Mouse (Mus musculus) forebrain, embryonic 13.5 days (tissue): ENCODE measurements around the gene Rnf32. TPM values are rescaled to one million over a fixed set of nuclear protein-coding genes. Genes with fewer than 3 reads are reported as not detected.

ENCODE experiments used
- ATAC-seq: fragments of 200-750 bp; cut with Nextera tagmentation; 2 replicates; pipeline ENCODE4 v1.8.0; 2017
- H3K27ac ChIP-seq: fragments of 300-500 bp; sonication (generic); 2 replicates; pipeline ENCODE4 v1.5.1; 2015; ENCODE audit warnings: inconsistent platforms, mild to moderate bottlenecking, moderate library complexity
- H3K27me3 ChIP-seq: fragments of 300-500 bp; sonication (generic); 2 replicates; pipeline ENCODE4 v1.6.1; 2015; ENCODE audit warnings: mild to moderate bottlenecking, inconsistent platforms
- H3K36me3 ChIP-seq: fragments of 300-500 bp; sonication (generic); 2 replicates; pipeline ENCODE4 v1.6.1; 2015; ENCODE audit warnings: mild to moderate bottlenecking, inconsistent platforms; ENCODE audit not compliant: poor library complexity, severe bottlenecking
- H3K4me1 ChIP-seq: fragments of 300-500 bp; sonication (generic); 2 replicates; pipeline ENCODE4 v1.6.1; 2015; ENCODE audit warnings: inconsistent platforms
- H3K4me2 ChIP-seq: fragments of 300-500 bp; sonication (generic); 2 replicates; pipeline ENCODE4 v1.6.1; 2015; ENCODE audit warnings: inconsistent platforms, mild to moderate bottlenecking, moderate library complexity
- H3K4me3 ChIP-seq: fragments of 300-500 bp; sonication (generic); 2 replicates; pipeline ENCODE4 v1.5.1; 2015; ENCODE audit warnings: mild to moderate bottlenecking, inconsistent platforms
- H3K9ac ChIP-seq: fragments of 300-500 bp; sonication (generic); 2 replicates; pipeline ENCODE4 v1.6.1; 2015; ENCODE audit warnings: mild to moderate bottlenecking, inconsistent platforms
- H3K9me3 ChIP-seq: fragments of 300-500 bp; sonication (generic); replicated peaks from 2 replicates; pipeline ENCODE4 v1.6.1; 2016; ENCODE audit warnings: inconsistent platforms
- WGBS: fragments of 180-500 bp; shearing (Covaris S2); methylation state at CpG from one replicate; pipeline ENCODE4 v1.1.7; 2015; 5-methylcytosine and 5-hydroxymethylcytosine counted together
- polyA plus RNA-seq: library from polyadenylated mRNA; unstranded; fragments of >200 nt; fragmentation: Nextera tagmentation; extraction: Ambion mirVana; gene quantifications from 2 replicates; pipeline ENCODE4 v1.2.1, GENCODE M21; 2015

Rnf32 gene
- polyA plus RNA-seq, 1 experiment from 2014 or later, result 11.8 TPM

DNA sequence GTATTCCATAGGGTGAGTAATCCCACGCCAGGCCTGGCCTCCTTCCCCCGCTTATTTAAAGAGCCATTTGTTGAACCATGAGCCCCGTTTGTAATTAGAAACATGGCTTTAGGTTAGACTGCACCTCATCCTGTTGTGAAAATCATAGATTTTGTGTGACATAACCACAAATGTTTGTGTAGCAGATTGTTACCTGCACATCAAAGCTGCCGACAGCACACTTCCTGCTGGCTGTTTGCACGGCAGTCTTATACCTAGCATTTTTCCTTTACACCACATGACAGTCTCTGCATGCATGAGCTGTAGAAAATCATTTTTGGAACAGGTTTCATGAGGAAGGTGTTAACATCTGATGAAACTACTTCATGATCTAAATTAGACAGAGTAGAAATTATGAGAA is 9.9 kb downstream of the Rnf32 start:
- no peak for ATAC-seq
- 84% methylated on average over 5 of the region's 5 CpGs for WGBS
- H3K4me3 ChIP-seq, result no peak overlapping the region

DNA sequence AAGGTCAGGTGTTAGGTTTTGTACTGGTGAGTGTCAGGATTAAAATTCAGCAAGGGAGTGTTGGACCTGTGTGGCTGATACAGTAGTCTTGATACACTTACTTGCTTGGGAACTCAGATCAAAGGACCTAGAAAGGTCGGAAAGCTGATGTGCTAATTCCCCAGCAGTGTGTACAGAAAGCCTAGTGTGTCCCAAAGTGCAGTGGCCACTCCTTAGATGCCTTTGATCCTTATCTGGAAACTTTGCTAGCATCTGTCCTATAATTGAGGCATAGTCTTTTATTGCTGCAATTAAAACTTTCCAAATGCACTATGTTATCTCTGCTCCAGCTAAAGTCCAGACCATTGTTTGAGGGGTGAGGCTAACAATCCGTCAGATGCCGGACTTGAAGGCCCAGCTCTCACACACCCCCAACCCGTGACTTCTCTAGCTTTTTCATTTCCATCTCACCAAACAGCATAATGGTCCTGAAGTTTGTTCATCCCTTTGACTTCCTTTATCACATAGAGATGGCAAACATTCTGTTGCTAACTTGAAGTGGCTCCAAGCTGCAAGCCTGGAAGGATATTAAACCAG is 16.3 kb downstream of the Rnf32 start:
- H3K4me3 ChIP-seq, result no peak overlapping the region

More for the DNA sequence above, 9.9 kb downstream of the Rnf32 start:
- Histone ChIP-seq H3K4me1 (no peaks in the 10 kb centered on the region), H3K4me2 (no peak overlapping the region), H3K9me3 (no peaks in the 10 kb centered on the region), H3K36me3 (peaks cover 4% of the 10 kb centered on the region; the same call in 1 of the 2 replicates), H3K27me3 (no peaks in the 10 kb centered on the region), H3K9ac (no peak overlapping the region), H3K27ac (no peak overlapping the region)

DNA sequence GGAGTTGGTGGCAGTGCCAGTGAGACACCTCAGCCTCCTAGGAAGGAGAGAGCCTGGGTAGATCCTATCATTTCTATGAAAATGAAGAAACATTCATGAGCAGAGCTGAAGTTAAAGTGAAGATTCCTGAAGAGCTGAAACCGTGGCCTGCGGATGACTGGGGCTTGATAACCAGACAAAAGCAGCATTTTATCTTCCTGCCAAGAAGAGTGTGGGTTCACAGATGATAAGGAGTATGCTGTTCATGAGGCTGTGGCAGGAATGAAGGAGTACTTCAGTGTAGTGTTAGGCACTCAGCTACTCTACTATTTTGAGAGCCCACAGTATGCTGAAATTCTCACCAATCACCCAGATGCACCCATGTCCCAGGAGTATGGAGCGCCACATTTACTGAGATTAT is 22.2 kb downstream of the Rnf32 start:
- Histone ChIP-seq H3K27ac (no peak overlapping the region), H3K9me3 (no peaks in the 10 kb centered on the region), H3K4me2 (no peak overlapping the region), H3K4me3 (no peak overlapping the region), H3K36me3 (no peaks in the 10 kb centered on the region), H3K27me3 (no peaks in the 10 kb centered on the region), H3K4me1 (no peaks in the 10 kb centered on the region), H3K9ac (no peak overlapping the region)
- no peak for ATAC-seq
- WGBS, result 94% methylated on average over 3 of the region's 3 CpGs

More for the DNA sequence above, 16.3 kb downstream of the Rnf32 start:
- Histone ChIP-seq H3K4me2 (no peak overlapping the region), H3K27me3 (no peaks in the 10 kb centered on the region), H3K36me3 (no peaks in the 10 kb centered on the region), H3K27ac (no peak overlapping the region), H3K9me3 (no peaks in the 10 kb centered on the region), H3K9ac (no peak overlapping the region), H3K4me1 (no peaks in the 10 kb centered on the region)
- no peak for ATAC-seq
- WGBS, result 74% methylated on average over 4 of the region's 4 CpGs

DNA sequence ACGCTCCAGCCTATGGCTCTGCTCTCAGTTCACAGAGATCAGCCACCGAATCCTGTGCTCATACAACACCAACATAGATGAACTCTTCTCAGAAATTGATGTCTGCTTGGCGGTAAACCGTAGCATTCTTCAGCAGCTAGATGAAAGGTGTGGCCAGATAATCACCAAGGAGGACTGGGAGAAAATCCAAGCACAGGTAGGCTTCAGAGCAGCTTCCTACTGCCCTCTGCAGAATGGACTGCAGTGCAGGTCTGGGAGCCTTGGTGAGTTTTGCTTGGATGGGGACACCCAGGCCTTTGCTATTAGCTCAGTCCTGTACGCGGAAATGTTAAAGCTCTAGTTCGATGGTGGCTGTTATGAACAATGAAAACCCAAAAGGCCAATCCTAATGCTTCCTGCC is 28.3 kb downstream of the Rnf32 start:
- Histone ChIP-seq H3K9ac (no peak overlapping the region), H3K4me1 (no peaks in the 10 kb centered on the region), H3K4me3 (no peak overlapping the region), H3K27ac (no peak overlapping the region), H3K9me3 (no peaks in the 10 kb centered on the region), H3K27me3 (no peaks in the 10 kb centered on the region), H3K4me2 (no peak overlapping the region), H3K36me3 (no peaks in the 10 kb centered on the region; the same call in 1 of the 2 replicates)
- no peak for ATAC-seq
- WGBS, result 91% methylated on average over 7 of the region's 7 CpGs

DNA sequence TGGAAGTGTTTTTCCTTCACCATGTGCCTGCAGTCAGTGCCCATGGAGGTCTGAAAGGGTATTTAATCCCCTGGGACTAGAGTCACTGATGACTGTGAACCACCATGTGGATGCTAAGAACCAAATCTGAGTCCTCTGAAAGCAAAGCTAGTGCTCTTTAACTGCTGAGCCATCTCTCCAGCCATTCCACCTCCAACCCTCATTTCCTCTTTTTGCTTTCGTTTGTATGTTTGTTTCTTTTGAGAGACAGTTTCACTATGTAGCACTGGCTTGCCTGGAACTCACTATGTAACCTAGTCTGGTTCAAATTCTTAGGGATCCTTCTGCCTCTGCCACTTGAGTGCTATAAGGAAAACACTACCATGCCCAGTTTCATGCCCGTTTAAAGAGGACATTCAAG is 34.7 kb downstream of the Rnf32 start:
- H3K27me3 ChIP-seq, result no peaks in the 10 kb centered on the region
- H3K36me3 ChIP-seq, result peaks cover 9% of the 10 kb centered on the region; the same call in 1 of the 2 replicates
- no peak overlapping the region for H3K27ac ChIP-seq
- WGBS, result 85% methylated on average over 2 of the region's 2 CpGs
- no peak for ATAC-seq
- H3K4me1 ChIP-seq, result no peaks in the 10 kb centered on the region
- no peaks in the 10 kb centered on the region for H3K9me3 ChIP-seq
- no peak overlapping the region for H3K4me2 ChIP-seq
- no peak overlapping the region for H3K9ac ChIP-seq
- no peak overlapping the region for H3K4me3 ChIP-seq

DNA sequence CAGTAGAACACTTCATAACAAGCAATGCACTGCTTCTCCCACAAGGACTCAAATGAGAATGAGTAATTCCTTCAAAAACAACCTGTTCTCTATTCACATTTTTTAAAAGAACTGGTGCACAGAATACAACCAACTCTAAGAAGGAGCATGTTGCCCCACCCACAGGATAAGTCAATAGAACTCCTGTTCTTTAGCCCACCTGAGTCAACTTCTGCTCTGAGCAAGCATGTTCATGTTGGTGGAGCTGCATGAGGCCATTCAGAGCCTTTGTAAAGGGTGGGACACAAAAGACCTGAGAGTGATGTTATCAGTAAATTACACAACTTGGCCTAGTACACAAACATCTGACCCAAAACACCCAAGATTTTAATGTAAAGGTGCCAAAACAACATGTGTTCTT is 42.6 kb downstream of the Rnf32 start:
- H3K4me3 ChIP-seq, result no peak overlapping the region
- H3K36me3 ChIP-seq, result no peaks in the 10 kb centered on the region; the same call in 1 of the 2 replicates
- ATAC-seq, result no peak
- no peaks in the 10 kb centered on the region for H3K27me3 ChIP-seq
- no peaks in the 10 kb centered on the region for H3K9me3 ChIP-seq
- H3K27ac ChIP-seq, result no peak overlapping the region
- H3K4me2 ChIP-seq, result no peak overlapping the region
- H3K9ac ChIP-seq, result no peak overlapping the region
- H3K4me1 ChIP-seq, result no peaks in the 10 kb centered on the region

DNA sequence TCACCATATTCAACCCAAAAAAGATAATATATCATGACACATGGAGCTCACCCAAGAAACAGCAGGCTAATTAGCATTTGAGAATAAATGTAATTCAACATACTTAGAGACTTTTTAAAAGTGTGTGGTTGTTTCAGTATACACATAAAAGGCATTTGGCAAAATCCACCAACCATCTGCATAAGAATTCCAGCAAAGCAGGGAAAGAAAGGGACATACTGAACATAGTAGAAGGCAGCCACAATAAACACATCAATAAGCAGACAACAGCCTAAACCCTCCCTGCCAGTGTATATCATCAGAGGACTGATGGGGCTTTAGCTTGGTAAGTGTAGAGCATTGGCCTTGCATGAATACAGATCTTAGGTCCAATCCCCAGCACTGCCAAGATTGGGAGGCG is 49.0 kb downstream of the Rnf32 start:
- Histone ChIP-seq H3K4me1 (no peaks in the 10 kb centered on the region), H3K9ac (no peak overlapping the region), H3K4me3 (no peak overlapping the region), H3K27ac (no peak overlapping the region), H3K4me2 (no peak overlapping the region), H3K27me3 (no peaks in the 10 kb centered on the region), H3K9me3 (no peaks in the 10 kb centered on the region), H3K36me3 (no peaks in the 10 kb centered on the region)
- WGBS, result no CpG with 5 or more reads among the region's 1 CpGs
- ATAC-seq, result peak; percentile 83; the same call in 1 of the 2 replicates

DNA sequence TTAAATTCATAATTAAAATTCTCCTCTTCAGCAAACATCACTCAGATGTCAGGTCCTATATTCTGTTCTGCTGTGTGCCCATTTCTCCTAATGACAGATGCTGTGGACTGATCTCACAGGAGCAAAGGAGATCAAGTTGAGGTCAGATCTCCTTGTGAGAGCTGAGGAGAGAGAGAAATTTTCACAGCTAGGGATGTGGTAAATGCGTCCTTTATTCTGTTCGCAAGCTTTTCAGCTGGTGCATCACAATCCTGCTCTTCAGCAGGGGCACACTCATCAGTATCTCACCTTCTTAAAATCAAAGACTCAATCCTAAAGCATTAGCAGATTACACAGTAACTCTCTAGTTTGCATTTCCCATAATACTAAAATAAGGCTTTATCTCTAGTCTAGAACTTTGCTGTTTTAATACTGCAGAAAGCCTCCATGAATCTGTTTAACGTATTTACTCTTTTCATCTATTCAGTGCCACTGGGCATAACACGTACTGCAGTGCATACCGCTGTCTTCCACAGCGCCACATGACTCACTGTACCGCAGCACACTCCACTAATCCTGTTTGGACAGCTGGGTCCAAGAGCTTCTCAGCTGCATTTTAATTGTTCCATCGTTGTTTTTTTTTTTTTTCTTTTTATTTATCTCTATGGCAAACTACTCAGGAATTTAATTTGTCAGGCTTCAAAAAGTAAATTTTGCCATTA is 55.2 kb downstream of the Rnf32 start:
- H3K4me1 ChIP-seq, result peaks cover 22% of the 10 kb centered on the region
- no peaks in the 10 kb centered on the region for H3K9me3 ChIP-seq
- no peak overlapping the region for H3K27ac ChIP-seq
- ATAC-seq, result peak; percentile 85
- H3K36me3 ChIP-seq, result no peaks in the 10 kb centered on the region
- no peak overlapping the region for H3K9ac ChIP-seq
- WGBS, result 12% methylated on average over 8 of the region's 8 CpGs
- H3K4me2 ChIP-seq, result no peak overlapping the region
- H3K27me3 ChIP-seq, result no peaks in the 10 kb centered on the region
- H3K4me3 ChIP-seq, result no peak overlapping the region

DNA sequence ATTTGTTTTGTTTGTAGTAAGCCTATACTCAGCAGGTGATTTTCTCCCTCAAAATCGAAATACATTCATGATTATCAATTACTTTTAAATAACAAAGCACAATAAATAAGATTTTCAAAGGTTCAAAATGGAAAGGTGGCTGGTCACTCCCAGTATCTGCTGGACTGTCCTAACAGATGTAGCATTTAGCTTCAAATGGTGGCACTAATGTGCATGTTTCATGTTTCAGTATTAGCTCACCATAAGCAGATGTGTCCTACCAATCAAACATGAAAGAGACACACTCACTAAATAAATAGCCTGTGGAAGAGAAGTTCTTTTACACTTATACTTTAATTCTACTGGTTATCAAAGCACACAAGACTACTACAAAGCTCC is 55.7 kb downstream of the Rnf32 start:
- no peak for ATAC-seq
- Histone ChIP-seq H3K36me3 (no peaks in the 10 kb centered on the region), H3K4me1 (peaks cover 22% of the 10 kb centered on the region), H3K27ac (no peak overlapping the region), H3K4me3 (no peak overlapping the region), H3K27me3 (no peaks in the 10 kb centered on the region), H3K9me3 (no peaks in the 10 kb centered on the region), H3K9ac (no peak overlapping the region), H3K4me2 (no peak overlapping the region)
- 37% methylated on average over 1 of the region's 1 CpGs for WGBS

DNA sequence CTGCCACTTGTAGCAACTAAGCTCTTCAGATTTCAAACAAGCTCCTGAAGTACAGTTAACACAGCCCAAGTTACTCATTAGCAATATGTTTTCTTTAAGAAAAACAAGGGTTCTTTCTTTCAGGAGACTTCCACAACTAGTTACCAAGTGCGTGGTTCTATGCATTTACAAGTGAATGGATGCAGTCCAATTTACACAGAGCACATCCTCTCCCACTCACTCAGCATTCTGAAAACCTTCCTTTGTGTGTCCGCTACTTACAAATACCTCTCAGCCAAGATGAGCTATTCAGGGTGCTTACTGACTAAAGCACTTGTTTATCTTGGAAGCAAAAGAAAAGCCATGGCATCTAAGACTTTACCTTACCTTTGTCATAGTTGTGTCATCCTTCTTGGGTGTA is 58.1 kb downstream of the Rnf32 start:
- H3K9ac ChIP-seq, result no peak overlapping the region
- H3K4me3 ChIP-seq, result no peak overlapping the region
- no peaks in the 10 kb centered on the region for H3K27me3 ChIP-seq
- peak; percentile 48; the same call in 1 of the 2 replicates for ATAC-seq
- no peak overlapping the region for H3K27ac ChIP-seq
- no peaks in the 10 kb centered on the region for H3K9me3 ChIP-seq
- H3K4me1 ChIP-seq, result peaks cover 22% of the 10 kb centered on the region
- no peak overlapping the region for H3K4me2 ChIP-seq
- H3K36me3 ChIP-seq, result no peaks in the 10 kb centered on the region
- WGBS, result 5% methylated on average over 2 of the region's 2 CpGs

DNA sequence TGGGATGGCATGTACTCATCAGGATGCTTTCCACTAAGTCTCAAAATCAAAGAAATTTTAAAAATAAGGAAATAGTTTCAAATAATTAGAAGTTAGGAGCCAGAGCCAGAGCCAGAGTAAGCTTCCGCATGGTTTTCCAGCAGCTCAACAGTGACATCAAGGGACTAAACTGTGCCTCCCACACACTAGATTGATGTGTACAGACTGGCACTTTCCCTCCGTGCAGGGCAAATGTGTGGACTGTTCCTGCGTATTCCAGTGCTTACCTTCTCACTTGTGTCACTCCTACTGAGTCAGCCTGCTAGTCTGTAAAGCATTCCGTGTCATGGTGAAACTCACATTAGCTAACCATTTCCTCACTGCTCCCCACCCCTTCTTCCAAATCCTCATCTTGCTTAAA is 75.1 kb downstream of the Rnf32 start:
- Histone ChIP-seq H3K27me3 (no peaks in the 10 kb centered on the region), H3K9me3 (no peaks in the 10 kb centered on the region), H3K36me3 (no peaks in the 10 kb centered on the region), H3K4me3 (no peak overlapping the region), H3K4me2 (no peak overlapping the region), H3K27ac (no peak overlapping the region), H3K4me1 (no peaks in the 10 kb centered on the region), H3K9ac (no peak overlapping the region)
- WGBS, result 54% methylated on average over 4 of the region's 4 CpGs
- no peak for ATAC-seq

DNA sequence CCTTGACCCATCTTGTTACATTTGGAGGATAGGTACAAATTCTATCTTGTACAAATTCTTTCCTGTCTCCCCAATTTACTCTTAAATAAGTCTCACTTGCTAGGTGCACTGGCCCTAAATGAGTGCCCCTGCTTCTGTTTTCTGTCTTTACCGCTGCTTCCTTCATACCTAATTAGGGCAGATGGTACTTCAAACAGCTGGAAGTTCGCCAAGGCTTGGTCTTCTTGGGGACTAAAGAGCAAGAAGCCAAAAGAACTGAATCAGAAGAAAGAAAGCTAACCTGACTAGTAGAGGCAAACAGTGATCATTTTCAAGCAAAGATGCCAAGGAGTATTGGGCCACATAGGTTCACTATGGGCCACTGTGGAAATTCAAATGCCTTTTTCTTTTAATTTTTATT is 77.6 kb downstream of the Rnf32 start:
- Histone ChIP-seq H3K4me1 (no peaks in the 10 kb centered on the region), H3K9ac (no peak overlapping the region), H3K9me3 (no peaks in the 10 kb centered on the region), H3K27ac (no peak overlapping the region), H3K36me3 (no peaks in the 10 kb centered on the region), H3K27me3 (no peaks in the 10 kb centered on the region), H3K4me3 (no peak overlapping the region), H3K4me2 (no peak overlapping the region)
- ATAC-seq, result no peak
- 65% methylated on average over 2 of the region's 2 CpGs for WGBS

DNA sequence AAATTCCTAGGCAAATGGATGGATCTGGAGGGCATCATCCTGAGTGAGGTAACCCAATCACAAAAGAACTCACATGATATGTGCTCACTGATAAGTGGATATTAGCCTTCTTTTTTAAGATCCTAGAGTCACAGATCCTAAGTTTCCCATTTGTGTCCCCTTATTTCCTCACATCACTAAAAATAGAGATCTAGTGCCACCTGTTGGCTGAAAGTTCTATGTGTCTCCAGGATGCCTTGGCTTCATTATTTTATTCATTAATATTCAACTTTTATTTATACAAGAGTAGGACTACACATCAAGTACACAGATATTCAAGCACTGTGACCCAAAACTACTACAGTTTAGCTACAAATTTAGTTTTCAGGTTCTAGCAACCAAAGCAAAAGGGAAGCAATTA is 79.0 kb downstream of the Rnf32 start:
- Histone ChIP-seq H3K4me1 (no peaks in the 10 kb centered on the region), H3K27ac (no peak overlapping the region), H3K36me3 (no peaks in the 10 kb centered on the region), H3K9me3 (no peaks in the 10 kb centered on the region), H3K4me3 (no peak overlapping the region), H3K9ac (no peak overlapping the region), H3K27me3 (no peaks in the 10 kb centered on the region), H3K4me2 (no peak overlapping the region)
- ATAC-seq, result no peak
